Mouse (Mus musculus): ENCODE measurements at regions not wholly inside any gene's neighbourhood (a gene's known extent, or its start where the extent isn't known, plus 50 kb on each side); places are given as distances from the start of the nearest gene placed in this dataset.
"Not testable (repeated sequence)": the region's sequence is repeated elsewhere in the genome, so short reads cannot be mapped to it uniquely, and the experiment has no call there.

DNA sequence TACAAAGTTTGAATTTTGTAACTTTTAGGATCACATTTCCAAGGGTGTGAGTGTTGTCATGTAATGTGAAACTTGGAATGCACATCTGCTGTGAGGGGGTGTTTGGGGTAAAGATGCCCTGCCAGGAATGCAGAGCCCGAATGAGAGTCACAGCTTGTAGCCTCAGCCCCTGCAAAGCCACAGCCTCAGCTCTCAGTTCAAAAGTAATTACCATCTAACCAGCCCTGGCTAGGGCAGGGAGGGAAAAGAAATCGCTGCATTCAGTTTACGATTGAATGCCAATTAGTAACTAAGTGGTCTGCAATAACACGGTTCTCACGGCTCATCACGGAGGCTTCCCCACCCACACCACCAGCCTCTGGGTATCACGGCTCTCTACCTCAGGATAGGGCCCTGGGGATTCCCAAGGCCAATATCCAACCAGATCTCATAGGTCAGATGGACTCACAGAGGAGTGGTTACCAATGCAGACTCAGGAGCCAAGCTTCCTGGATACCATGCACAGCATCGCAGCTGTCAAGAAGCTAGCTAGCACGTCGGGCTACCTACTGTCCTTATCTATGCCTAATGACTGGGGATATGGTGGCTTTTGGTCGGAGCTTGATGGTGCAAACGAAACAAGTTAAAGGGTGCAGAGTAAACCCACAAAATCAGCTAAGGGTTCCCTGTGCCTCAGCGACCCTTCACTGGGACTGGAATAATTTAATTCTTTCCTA lies 275.0 kb downstream of the Setd4 start:
- ATAC-seq (replicated peaks in 1 of 2; ENCODE audit: insufficient read depth in 1 of 2, low FRiP score in 2 of 2, low TSS enrichment in 1 of 2, low read depth in 1 of 2, poor library complexity in 2 of 2, severe bottlenecking in 2 of 2), result no peak

DNA sequence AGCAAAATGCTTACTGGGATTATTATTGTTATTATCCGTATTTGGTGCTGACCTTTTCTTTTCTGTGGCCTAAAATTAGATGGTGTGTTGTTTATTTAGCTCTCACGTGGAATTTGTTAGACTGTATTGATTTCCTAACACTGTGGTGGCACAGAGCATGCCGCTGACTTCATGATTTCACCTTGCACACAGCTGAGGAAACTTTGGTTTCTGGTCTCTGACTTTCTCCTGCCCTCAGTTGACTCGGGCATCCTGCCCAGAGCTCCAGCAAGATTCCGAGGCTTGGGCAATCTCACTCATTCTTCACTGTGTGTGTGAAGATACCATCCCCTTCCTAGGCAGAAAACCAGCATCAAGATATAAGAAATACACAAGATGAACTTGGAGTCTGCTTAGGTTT lies 279.0 kb downstream of the Setd4 start:
- no peak for ATAC-seq (replicated peaks in 1 of 2; ENCODE audit: insufficient read depth in 1 of 2, low FRiP score in 2 of 2, low TSS enrichment in 1 of 2, low read depth in 1 of 2, poor library complexity in 2 of 2, severe bottlenecking in 2 of 2)

DNA sequence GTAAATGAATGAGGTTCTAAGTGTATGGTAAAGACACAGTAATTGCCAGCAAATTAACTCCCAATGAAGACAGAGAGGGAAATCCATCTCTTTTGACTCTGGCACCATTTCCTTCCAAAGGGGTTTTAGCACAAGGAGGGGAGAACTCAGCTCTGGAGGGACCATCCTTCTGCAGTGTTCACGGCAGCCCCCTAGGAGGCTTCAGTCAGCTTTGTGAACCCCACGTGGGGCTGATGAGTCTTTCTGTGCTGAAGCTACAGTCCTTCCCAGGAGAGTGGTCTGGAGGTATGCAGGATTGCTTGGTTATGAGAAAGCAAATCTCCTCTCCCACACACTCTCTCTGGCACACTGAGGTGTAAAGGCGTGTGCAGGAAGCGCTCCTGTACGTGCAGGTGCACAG lies 280.7 kb downstream of the Setd4 start:
- ATAC-seq (replicated peaks in 1 of 2; ENCODE audit: insufficient read depth in 1 of 2, low FRiP score in 2 of 2, low TSS enrichment in 1 of 2, low read depth in 1 of 2, poor library complexity in 2 of 2, severe bottlenecking in 2 of 2), result no peak

DNA sequence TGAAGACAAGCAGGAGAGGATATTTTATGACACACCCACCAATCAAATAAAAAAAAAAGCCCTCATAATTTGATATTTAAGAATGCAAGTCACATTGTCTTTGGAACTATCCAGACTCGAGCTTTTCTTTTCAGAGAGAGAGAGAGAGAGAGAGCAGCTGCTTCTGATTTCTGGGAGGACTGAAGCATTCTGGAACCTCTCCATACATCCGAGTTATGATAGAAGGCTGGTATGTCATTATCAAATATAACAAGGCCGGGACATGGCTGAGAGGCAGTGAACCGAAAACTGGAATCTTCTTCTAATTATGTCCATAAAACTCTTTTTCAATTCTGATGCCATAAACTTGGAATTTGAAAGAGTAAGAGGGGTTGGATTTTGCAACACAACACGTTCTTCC lies 284.3 kb downstream of the Setd4 start:
- ATAC-seq (replicated peaks in 1 of 2; ENCODE audit: insufficient read depth in 1 of 2, low FRiP score in 2 of 2, low TSS enrichment in 1 of 2, low read depth in 1 of 2, poor library complexity in 2 of 2, severe bottlenecking in 2 of 2), result no peak

DNA sequence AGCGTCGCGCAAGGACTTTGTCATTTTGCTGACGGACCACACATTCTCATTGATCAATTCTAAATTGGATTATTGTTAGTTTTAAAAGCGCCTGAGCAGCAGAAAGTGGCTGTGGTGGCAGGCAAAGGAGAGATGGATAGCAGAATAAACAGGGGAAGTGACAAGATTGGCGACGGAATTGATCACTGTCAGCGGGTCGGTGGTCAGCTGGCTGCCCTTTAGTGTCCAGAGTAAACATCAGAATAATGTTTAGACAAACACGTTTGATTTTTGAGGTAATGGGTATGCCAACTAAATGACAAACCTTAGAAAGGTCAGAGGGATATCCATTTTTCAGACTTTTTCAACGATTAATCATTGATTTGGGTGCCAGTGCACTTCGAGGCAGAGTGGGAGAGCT lies 292.2 kb downstream of the Setd4 start:
- ATAC-seq (replicated peaks in 1 of 2; ENCODE audit: insufficient read depth in 1 of 2, low FRiP score in 2 of 2, low TSS enrichment in 1 of 2, low read depth in 1 of 2, poor library complexity in 2 of 2, severe bottlenecking in 2 of 2), result no peak

DNA sequence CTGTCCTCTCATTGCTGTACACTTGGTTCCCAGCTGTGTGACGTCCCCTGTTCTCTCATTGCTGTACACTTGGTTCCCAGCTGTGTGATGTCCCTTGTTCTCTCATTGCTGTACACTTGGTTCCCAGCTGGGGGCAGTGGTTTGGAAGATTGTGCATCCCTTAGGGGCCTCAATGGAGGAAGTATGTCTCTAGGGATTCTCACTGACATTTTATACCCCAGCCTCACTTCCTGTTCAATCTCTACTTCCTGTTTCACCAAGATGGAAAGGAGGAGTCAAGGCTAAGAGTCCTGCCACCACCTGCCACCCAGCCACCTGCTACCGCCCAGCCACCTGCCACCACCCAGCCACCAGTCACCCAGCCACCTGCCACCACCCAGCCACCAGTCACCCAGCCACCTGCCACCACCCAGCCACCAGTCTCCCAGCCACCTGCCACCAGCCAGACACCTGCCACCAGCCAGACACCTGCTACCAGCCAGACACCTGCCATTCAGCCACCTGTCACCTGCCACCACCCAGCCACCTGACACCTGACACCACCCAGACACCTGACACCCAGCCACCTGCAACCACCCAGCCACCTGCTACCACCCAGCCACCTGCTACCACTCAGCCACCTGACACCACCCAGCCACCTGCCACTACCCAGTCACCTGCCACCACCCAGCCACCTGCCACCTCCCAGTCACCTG lies 295.1 kb downstream of the Setd4 start:
- peak in 1 of 2 experiments; percentile 29; a peak in 1 of 4 replicates for ATAC-seq (replicated peaks in 1 of 2; ENCODE audit: insufficient read depth in 1 of 2, low FRiP score in 2 of 2, low TSS enrichment in 1 of 2, low read depth in 1 of 2, poor library complexity in 2 of 2, severe bottlenecking in 2 of 2)

DNA sequence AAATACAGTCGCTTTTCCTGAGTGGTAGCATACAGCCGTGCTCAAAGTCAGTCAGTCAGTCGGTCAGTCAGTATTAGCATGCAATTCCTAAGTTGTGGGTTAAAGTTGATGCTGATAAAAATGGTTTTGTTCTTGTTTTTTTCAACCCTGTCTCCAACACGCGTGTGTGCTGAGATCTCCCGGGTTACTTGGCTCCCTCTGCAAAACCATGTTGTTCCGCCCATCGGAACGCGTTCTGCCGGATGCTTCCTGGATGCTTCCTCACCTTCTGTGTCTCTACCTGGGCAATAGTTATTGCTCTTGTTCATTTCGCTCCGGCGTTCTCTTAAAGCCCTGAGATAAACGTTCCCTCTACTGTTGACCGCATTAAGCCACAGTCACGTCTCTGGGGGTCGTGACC lies 296.9 kb downstream of the Setd4 start:
- no peak for ATAC-seq (replicated peaks in 1 of 2; ENCODE audit: insufficient read depth in 1 of 2, low FRiP score in 2 of 2, low TSS enrichment in 1 of 2, low read depth in 1 of 2, poor library complexity in 2 of 2, severe bottlenecking in 2 of 2)

DNA sequence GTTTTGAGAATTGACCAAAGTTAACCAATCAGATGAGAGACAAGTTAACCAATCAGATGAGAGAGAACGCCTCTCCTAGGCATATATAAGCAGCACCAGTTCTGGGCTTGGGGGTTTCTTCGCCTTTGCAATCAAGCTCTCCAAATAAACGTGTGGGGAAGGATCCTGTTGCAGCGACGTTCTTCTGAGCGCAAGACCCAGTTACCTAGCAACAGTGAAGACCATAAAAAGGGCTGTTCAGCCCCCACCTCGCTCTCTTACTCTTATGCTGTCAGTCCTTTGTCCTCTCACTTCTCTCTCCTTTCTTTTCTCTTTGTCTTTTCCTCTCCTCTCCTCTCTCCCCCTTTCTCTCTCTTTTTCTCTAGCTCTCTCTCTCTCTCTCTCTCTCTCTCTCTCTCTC lies 297.7 kb downstream of the Setd4 start:
- ATAC-seq (replicated peaks in 1 of 2; ENCODE audit: insufficient read depth in 1 of 2, low FRiP score in 2 of 2, low TSS enrichment in 1 of 2, low read depth in 1 of 2, poor library complexity in 2 of 2, severe bottlenecking in 2 of 2), result not testable (repeated sequence)

DNA sequence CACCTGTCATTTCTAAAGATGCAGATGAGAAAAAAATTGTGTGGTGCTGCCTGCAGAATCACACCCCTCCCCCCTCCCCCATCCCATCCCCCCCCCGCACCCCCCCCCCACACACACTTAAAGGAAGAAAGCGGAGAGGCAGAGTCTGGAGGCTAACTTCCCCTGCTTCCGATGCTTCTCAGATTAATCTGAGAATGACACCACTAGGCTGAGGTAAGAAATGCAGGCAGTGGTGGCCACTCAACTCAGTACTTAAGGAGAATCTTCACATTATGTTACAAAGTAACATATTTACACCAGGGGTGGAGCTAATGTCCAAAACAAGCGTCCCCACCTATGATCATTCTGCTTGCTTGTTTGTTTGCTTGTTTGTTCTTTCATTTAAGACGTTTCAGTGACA lies 309.4 kb downstream of the Setd4 start:
- 0 out of 4 replicates have a peak, but pooled peaks of 1 of the 2 experiments have one; percentile 36 for ATAC-seq (replicated peaks in 1 of 2; ENCODE audit: insufficient read depth in 1 of 2, low FRiP score in 2 of 2, low TSS enrichment in 1 of 2, low read depth in 1 of 2, poor library complexity in 2 of 2, severe bottlenecking in 2 of 2)

DNA sequence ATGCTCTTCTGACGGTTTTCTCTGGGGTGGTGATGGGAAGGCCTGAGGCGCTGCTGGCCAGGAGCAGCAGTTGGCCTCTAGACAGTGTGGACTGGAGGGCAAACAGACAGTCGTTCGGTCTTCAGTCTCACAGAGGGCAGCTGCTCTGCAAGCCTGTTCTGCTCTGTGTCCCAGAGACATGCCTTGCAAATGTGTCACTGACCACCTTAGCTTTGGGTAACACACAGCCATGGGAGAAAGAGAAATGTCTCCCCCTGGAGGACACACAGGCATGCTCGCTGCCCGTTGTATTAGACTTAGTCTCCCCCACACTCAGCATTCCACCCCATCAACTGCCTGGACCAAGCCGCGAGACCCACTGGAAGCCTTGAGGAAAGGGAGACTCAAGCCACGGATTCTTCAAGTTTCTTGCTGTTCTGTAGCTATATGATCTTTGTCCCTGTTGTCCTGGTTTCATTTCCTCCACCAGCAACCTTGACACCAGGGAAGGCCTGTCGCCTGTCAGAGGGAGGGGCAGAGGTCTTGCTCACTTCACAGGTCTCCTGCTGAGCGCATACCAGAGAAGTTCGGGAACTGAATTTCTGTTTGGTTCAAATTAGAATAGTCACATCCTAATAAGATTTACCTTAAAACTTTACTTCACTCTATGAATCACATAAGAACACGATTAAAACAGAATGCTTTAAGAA lies 310.8 kb downstream of the Setd4 start:
- ATAC-seq (replicated peaks in 1 of 2; ENCODE audit: insufficient read depth in 1 of 2, low FRiP score in 2 of 2, low TSS enrichment in 1 of 2, low read depth in 1 of 2, poor library complexity in 2 of 2, severe bottlenecking in 2 of 2), result peak; percentile 71 to 84

DNA sequence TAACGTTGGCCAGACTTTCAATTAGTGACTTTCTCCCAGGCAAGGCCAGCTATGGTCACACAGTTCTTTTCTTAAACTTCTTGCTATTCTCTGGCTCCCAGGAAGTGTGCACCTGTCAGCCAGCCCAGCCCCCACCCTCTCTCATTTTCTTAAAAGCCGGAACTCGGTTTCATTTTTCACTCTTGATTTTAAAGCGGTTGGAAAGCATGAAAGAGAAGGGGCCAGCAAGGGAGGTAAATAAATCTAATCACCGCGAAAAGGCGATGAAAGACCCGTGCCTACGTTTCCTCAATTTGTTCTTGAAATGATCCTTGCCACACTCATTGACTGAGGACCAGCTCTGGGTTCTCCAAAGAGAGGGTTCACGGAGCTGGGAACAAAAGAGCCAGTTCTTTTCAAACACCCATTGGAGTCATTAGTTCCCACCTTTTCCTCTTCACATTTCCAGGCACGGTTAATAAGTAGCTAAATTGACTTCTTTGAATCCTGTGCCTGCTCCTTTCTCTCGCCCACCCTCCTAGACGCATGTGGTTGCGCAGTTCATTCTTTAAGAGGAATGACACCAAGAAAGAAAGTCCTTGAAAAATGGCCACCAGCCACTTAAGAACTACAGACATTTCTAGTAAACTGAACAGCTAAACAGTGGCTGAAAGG lies 311.6 kb downstream of the Setd4 start:
- ATAC-seq (replicated peaks in 1 of 2; ENCODE audit: insufficient read depth in 1 of 2, low FRiP score in 2 of 2, low TSS enrichment in 1 of 2, low read depth in 1 of 2, poor library complexity in 2 of 2, severe bottlenecking in 2 of 2), result no peak

DNA sequence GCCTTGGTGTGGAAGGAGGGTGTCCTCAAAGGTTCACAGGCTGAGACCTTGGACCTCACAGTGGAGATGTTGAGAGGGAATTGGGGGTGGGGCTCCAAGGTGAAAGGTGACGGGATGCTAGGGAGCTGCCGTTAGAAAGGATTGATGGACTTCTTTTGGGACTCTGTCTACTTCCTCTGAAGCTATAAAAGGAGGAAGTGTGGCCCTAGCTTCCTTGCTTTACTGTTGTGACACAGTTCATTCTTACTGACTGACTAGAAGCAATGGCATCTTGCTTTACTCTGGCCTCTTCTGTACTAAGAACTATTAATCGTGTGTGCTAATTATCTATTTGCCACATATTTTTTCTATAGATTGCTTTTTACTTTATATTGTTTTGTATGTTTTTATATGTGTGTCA lies 315.8 kb downstream of the Setd4 start:
- ATAC-seq (replicated peaks in 1 of 2; ENCODE audit: insufficient read depth in 1 of 2, low FRiP score in 2 of 2, low TSS enrichment in 1 of 2, low read depth in 1 of 2, poor library complexity in 2 of 2, severe bottlenecking in 2 of 2), result no peak

DNA sequence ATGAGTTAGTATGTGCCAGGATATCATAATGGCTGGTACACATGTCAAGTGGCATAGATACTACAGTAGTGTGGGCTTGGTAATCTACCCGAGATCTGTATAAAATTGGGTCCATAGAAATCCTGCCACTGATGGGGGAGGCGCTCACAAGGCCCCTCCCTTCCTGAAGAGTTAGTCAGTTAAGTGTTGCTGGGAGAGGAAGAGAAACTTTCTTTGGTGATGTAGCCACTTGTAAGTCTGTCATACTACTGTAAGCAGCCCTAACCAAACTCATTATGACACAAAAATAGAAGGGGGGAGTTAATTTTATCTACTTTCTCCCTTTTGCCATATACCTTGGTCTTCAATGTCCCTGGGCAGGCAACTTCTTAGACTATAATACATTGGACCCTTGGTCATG lies 316.3 kb downstream of the Setd4 start:
- ATAC-seq (replicated peaks in 1 of 2; ENCODE audit: insufficient read depth in 1 of 2, low FRiP score in 2 of 2, low TSS enrichment in 1 of 2, low read depth in 1 of 2, poor library complexity in 2 of 2, severe bottlenecking in 2 of 2), result no peak

DNA sequence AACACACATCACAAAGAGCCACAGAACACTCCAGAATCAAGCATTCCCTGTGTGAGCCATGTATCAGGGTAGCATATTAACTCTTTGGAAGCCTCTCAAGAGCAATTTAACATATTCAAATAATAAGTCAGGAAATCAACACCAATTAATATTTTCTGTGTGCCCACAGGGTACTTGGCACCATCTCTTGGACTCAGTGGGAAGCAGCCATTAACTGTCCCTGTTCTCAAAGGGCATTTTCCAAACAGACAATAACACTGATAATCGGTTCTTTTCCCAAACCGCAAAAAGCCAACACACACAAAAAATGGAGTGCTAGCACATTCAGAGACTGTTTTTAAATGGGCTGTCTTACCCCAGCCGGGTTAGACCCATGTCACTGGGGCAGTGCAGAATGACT lies 317.0 kb downstream of the Setd4 start:
- no peak for ATAC-seq (replicated peaks in 1 of 2; ENCODE audit: insufficient read depth in 1 of 2, low FRiP score in 2 of 2, low TSS enrichment in 1 of 2, low read depth in 1 of 2, poor library complexity in 2 of 2, severe bottlenecking in 2 of 2)

DNA sequence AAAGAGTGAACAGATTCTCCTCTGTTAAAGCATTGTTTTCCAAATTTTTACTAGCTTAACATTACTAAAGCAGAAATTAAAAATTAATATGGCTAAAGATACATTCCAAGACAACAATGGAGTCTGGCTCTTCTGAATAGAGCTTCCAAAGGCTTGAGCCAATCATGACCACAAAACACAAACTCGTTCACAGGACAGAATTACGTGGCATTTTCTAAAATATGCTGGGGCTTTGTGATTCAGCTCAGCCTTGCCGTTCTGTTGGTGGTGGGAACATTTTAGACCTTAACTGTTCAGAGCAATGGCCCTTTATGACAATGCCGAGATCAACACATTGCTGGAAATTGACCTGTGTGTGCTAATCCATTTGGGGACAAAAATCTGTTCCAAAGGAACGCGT lies 318.7 kb downstream of the Setd4 start:
- ATAC-seq (replicated peaks in 1 of 2; ENCODE audit: insufficient read depth in 1 of 2, low FRiP score in 2 of 2, low TSS enrichment in 1 of 2, low read depth in 1 of 2, poor library complexity in 2 of 2, severe bottlenecking in 2 of 2), result no peak

DNA sequence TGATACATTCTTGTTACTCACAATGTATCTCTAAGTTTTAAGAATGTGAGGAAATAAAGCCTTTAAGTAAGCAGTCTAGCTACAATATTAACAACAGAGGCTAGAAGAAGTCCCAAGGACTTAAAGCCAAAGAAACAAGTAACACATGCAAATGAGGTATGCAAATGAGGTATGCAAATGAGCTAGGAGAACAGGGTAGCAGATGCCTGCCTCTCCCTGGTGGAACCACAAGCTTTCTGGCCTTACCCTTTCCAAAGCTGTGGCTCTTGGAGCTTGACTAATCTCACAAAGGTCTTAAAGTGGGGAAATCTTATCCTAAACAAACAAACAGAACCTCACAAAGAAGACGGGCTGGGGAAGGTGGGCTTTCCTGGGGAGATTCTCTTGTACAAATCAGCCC lies 322.1 kb downstream of the Setd4 start:
- ATAC-seq (replicated peaks in 1 of 2; ENCODE audit: insufficient read depth in 1 of 2, low FRiP score in 2 of 2, low TSS enrichment in 1 of 2, low read depth in 1 of 2, poor library complexity in 2 of 2, severe bottlenecking in 2 of 2), result no peak

DNA sequence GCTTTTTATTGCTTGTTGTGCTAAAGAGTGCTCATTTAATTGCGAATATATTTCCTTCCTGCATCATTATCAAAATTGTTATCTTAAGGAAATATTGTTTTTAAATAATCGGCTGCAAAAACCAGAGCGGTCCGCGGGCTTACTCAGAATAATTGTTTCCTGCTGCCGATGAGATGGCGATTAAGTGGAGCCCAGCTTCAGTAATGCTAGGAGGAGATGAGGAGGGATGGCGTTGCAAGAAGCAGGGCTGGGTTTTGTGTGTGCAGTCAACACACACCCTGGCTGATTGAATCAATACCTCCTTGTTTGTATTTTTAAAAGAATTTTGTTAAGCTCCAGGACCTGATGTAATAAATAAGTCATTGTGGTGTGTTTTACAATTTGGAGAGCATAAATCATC lies 331.2 kb downstream of the Setd4 start:
- ATAC-seq (replicated peaks in 1 of 2; ENCODE audit: insufficient read depth in 1 of 2, low FRiP score in 2 of 2, low TSS enrichment in 1 of 2, low read depth in 1 of 2, poor library complexity in 2 of 2, severe bottlenecking in 2 of 2), result 0 out of 4 replicates have a peak, but pooled peaks of 1 of the 2 experiments have one; percentile 45

DNA sequence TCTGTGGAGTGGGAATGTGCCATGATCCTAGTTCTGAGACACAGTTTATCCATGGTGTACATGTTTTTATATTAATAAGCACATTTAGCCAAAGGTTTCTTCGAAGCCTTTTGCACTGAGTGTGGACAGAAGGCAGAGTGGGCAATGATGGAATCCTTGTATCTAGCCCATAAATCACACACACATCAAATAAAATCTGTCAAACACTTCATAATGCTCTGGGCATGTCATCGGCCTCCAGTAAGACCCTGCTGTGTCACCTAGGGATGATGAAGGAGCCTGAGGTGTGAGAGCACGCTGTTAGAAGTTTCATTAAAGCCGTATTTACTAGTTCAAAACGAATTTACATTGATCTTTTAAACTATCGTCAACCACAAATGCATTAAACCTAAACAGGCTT lies 331.7 kb downstream of the Setd4 start:
- no peak for ATAC-seq (replicated peaks in 1 of 2; ENCODE audit: insufficient read depth in 1 of 2, low FRiP score in 2 of 2, low TSS enrichment in 1 of 2, low read depth in 1 of 2, poor library complexity in 2 of 2, severe bottlenecking in 2 of 2)

All from hematopoietic stem cell, adult 5-6 weeks (primary cell).